Comparison of ENCODE assay signal across 9 mouse cellular contexts in the genomic region with DNA sequence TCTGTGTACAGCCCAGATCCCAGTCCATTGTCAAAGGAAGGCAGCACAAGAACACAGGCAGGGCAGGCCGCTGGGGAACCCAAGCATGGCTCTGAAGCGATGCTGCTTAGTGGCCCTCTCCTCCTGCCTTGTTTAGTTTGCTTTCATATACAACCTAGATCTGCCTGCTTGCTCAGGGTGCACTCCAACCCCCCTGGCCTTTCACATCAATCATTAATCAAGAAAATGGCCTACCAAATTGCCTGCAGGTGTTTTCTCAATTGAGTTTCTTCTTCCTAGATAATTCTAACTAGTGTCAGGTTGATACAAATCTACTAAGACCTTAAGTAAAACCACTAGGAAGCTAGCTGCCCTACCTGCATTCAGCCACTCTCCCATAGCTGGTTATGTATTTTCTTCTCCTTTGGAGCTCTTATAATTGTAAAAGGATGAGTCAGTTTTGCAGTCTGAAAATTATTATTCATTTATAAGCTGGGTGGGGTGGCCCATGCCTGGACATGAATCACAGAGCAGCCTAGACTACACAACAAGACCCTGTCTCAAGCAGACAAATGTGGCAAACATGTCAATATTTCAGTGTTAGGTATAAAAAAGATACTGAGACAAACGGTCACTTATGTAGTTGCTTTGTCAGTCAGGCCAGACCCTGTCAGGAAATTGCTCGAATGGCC. TPM values are rescaled to one million over a fixed set of nuclear protein-coding genes. Genes with fewer than 3 reads are reported as not detected.
A peak's percentile ranks its signal among the peaks of the same experiment; 100 is the strongest.
DNase-seq lines count a peak whose midpoint lies in the region; ATAC-seq and TF ChIP-seq lines count a peak whose summit lies in the region.
"Had no signal": no experiment of that assay in that cellular context is flagged by ENCODE, and none has a peak within 500 bp of the region (broad histone marks: within the 10 kb centered on the region; RNA-seq: fewer than 3 reads in every experiment).

No protein-coding gene starts in this region.

- no peaks in the 10 kb centered on the region for H3K27me3 ChIP-seq in embryonic facial prominence, embryonic 11.5 days (ENCODE audit: control insufficient read depth, insufficient read depth, low read length)
- no peaks in the 10 kb centered on the region for H3K27me3 ChIP-seq in hindbrain, postnatal 0 days (ENCODE audit: insufficient read depth, low read length)
- no peaks in the 10 kb centered on the region for H3K27me3 ChIP-seq in liver, embryonic 13.5 days
- H3K27me3 ChIP-seq in midbrain, embryonic 16.5 days (ENCODE audit: control insufficient read depth, insufficient read depth, low read depth, low read length), result no peaks in the 10 kb centered on the region

- no peaks in the 10 kb centered on the region for H3K36me3 ChIP-seq in embryonic facial prominence, embryonic 11.5 days (replicated peaks; ENCODE audit: control insufficient read depth, insufficient read depth, low read depth, low read length)
- H3K36me3 ChIP-seq in hindbrain, postnatal 0 days (ENCODE audit: insufficient read depth, low read length), result no peaks in the 10 kb centered on the region
- H3K36me3 ChIP-seq in liver, embryonic 13.5 days, result peaks cover 5% of the 10 kb centered on the region
- H3K36me3 ChIP-seq in midbrain, embryonic 16.5 days (ENCODE audit: control insufficient read depth, insufficient read depth, low read length), result no peaks in the 10 kb centered on the region

- H3K9ac ChIP-seq in embryonic facial prominence, embryonic 11.5 days (replicated peaks; ENCODE audit: low read length), result peak overlapping the region; percentile 27; the same call in 1 of the 2 replicates
- no peak overlapping the region for H3K9ac ChIP-seq in hindbrain, postnatal 0 days (replicated peaks; ENCODE audit: low read length)
- H3K9ac ChIP-seq in liver, embryonic 13.5 days, result peak overlapping the region; percentile 28; the same call in 1 of the 2 replicates
- H3K9ac ChIP-seq in midbrain, embryonic 16.5 days (ENCODE audit: low read depth, low read length), result no peak overlapping the region

- no peaks in the 10 kb centered on the region; the same call in 1 of the 2 replicates for H3K4me1 ChIP-seq in embryonic facial prominence, embryonic 11.5 days (ENCODE audit: control insufficient read depth, insufficient read depth, low read length)
- no peaks in the 10 kb centered on the region for H3K4me1 ChIP-seq in hindbrain, postnatal 0 days (ENCODE audit: insufficient read depth, low read length)
- H3K4me1 ChIP-seq in liver, embryonic 13.5 days (replicated peaks), result peaks cover 73% of the 10 kb centered on the region
- no peaks in the 10 kb centered on the region for H3K4me1 ChIP-seq in midbrain, embryonic 16.5 days (ENCODE audit: control insufficient read depth, insufficient read depth, low read length)

- 35% methylated on average over 4 of the region's 4 CpGs for WGBS in embryonic facial prominence, embryonic 11.5 days
- 73% methylated on average over 4 of the region's 4 CpGs for WGBS in hindbrain, postnatal 0 days
- WGBS in liver, embryonic 13.5 days (ENCODE audit: insufficient replicate concordance), result 68% methylated on average over 4 of the region's 4 CpGs
- WGBS in midbrain, embryonic 16.5 days, result 69% methylated on average over 4 of the region's 4 CpGs

- DNase-seq in kidney, adult 9 months, result peak; percentile 65
- DNase-seq in kidney, adult 11 months, result no peak
- peak; percentile 60 for DNase-seq in embryonic facial prominence, embryonic 11.5 days (ENCODE audit: low spot score)
- no peak for DNase-seq in hindbrain, postnatal 0 days (ENCODE audit: low spot score)
- no peak for DNase-seq in liver, embryonic 13.5 days
- DNase-seq in urinary bladder, postnatal 10 days (ENCODE audit: low spot score), result no peak
- no peak for DNase-seq in adrenal gland, postnatal 10 days
- DNase-seq: thymus, postnatal 36 days had no signal

- no peaks in the 10 kb centered on the region for H3K9me3 ChIP-seq in embryonic facial prominence, embryonic 11.5 days (replicated peaks; ENCODE audit: control insufficient read depth, low read length)
- no peaks in the 10 kb centered on the region for H3K9me3 ChIP-seq in hindbrain, postnatal 0 days (ENCODE audit: low read length)
- H3K9me3 ChIP-seq in liver, embryonic 13.5 days (replicated peaks), result no peaks in the 10 kb centered on the region
- no peaks in the 10 kb centered on the region for H3K9me3 ChIP-seq in midbrain, embryonic 16.5 days (replicated peaks; ENCODE audit: control insufficient read depth, low read length, poor library complexity, severe bottlenecking)

- no peak for TF ChIP-seq CTCF in hindbrain, postnatal 0 days (IDR thresholded peaks at IDR 0.05; ENCODE audit: low read depth)

- peak overlapping the region; percentile 82 for H3K27ac ChIP-seq in embryonic facial prominence, embryonic 11.5 days (replicated peaks; ENCODE audit: low read depth, low read length)
- H3K27ac ChIP-seq in hindbrain, postnatal 0 days, result 0 out of 2 replicates have a peak overlapping the region, but pooled peaks have one; percentile 9
- H3K27ac ChIP-seq in liver, embryonic 13.5 days, result peak overlapping the region; percentile 29; the same call in 1 of the 2 replicates
- H3K27ac ChIP-seq in midbrain, embryonic 16.5 days (ENCODE audit: low read length), result no peak overlapping the region

- H3K4me2 ChIP-seq in embryonic facial prominence, embryonic 11.5 days (ENCODE audit: low read depth, low read length), result no peak overlapping the region
- H3K4me2 ChIP-seq in hindbrain, postnatal 0 days (ENCODE audit: low read depth, low read length), result no peak overlapping the region
- no peak overlapping the region for H3K4me2 ChIP-seq in liver, embryonic 13.5 days
- no peak overlapping the region for H3K4me2 ChIP-seq in midbrain, embryonic 16.5 days (ENCODE audit: low read length)

- H3K4me3 ChIP-seq in embryonic facial prominence, embryonic 11.5 days (ENCODE audit: low read depth, low read length), result no peak overlapping the region
- no peak overlapping the region for H3K4me3 ChIP-seq in hindbrain, postnatal 0 days (ENCODE audit: low read length)
- H3K4me3 ChIP-seq in liver, embryonic 13.5 days (replicated peaks), result no peak overlapping the region
- no peak overlapping the region for H3K4me3 ChIP-seq in midbrain, embryonic 16.5 days (ENCODE audit: low read depth, low read length)

- ATAC-seq in embryonic facial prominence, embryonic 11.5 days (replicated peaks; ENCODE audit: insufficient number of reproducible peaks, low FRiP score, low TSS enrichment, low read depth), result 0 out of 2 replicates have a peak, but pooled peaks have one; percentile 44
- no peak for ATAC-seq in hindbrain, postnatal 0 days
- ATAC-seq in liver, embryonic 13.5 days (ENCODE audit: low read depth), result no peak
- no peak for ATAC-seq in midbrain, embryonic 16.5 days

RNA-seq across cellular contexts. Expression of gene Adk, which starts 35.2 kb away (rescaled TPM):
- polyA plus RNA-seq in embryonic facial prominence, embryonic 11.5 days (2014; fragmentation: Nextera tagmentation; extraction: Ambion mirVana), result 152 and 178 TPM in 2 replicates
- 21.4 and 27.4 TPM in 2 replicates for total RNA-seq in hindbrain, postnatal 0 days (2014; rRNA removed)
- 63.5 and 65.2 TPM in 2 replicates for polyA plus RNA-seq in hindbrain, postnatal 0 days (2015; fragmentation: Nextera tagmentation; extraction: Ambion mirVana)
- polyA plus RNA-seq in liver, embryonic 13.5 days (2015; fragmentation: Nextera tagmentation; extraction: Ambion mirVana), result 181 and 214 TPM in 2 replicates
- 40.4 and 41.1 TPM in 2 replicates for polyA plus RNA-seq in midbrain, embryonic 16.5 days (2015; fragmentation: Nextera tagmentation; extraction: Ambion mirVana)
- total RNA-seq in adrenal gland, postnatal 10 days (2021), result 100 to 1,000 TPM; 120 to 147 TPM

RNA-seq across cellular contexts. Expression of gene Ap3m1, which starts 35.2 kb away (rescaled TPM):
- polyA plus RNA-seq in embryonic facial prominence, embryonic 11.5 days (2014; fragmentation: Nextera tagmentation; extraction: Ambion mirVana), result 111 and 118 TPM in 2 replicates
- 53.6 and 55.2 TPM in 2 replicates for total RNA-seq in hindbrain, postnatal 0 days (2014; rRNA removed)
- polyA plus RNA-seq in hindbrain, postnatal 0 days (2015; fragmentation: Nextera tagmentation; extraction: Ambion mirVana), result 56.7 and 58.2 TPM in 2 replicates
- polyA plus RNA-seq in liver, embryonic 13.5 days (2015; fragmentation: Nextera tagmentation; extraction: Ambion mirVana), result 37.0 and 44.6 TPM in 2 replicates
- polyA plus RNA-seq in midbrain, embryonic 16.5 days (2015; fragmentation: Nextera tagmentation; extraction: Ambion mirVana), result 80.9 and 83.3 TPM in 2 replicates
- total RNA-seq in adrenal gland, postnatal 10 days (2021), result 10 to 100 TPM; 72.5 to 74.6 TPM

Comparison
In these comparisons a context has a peak if more than half of its experiments do, and no peak if none do; other contexts are left out.
1. DNase-seq: peak in kidney, adult 9 months (single experiment) and embryonic facial prominence, embryonic 11.5 days (single experiment); none in kidney, adult 11 months (single experiment), hindbrain, postnatal 0 days (single experiment), liver, embryonic 13.5 days (single experiment), urinary bladder, postnatal 10 days (single experiment) and adrenal gland, postnatal 10 days (single experiment).
2. H3K9ac ChIP-seq: peak in embryonic facial prominence, embryonic 11.5 days (single experiment) and liver, embryonic 13.5 days (single experiment); none in hindbrain, postnatal 0 days (single experiment) and midbrain, embryonic 16.5 days (single experiment).